Mouse (Mus musculus) heart, embryonic 12.5 days (tissue): ENCODE measurements around the gene Cks2. TPM values are rescaled to one million over a fixed set of nuclear protein-coding genes. Genes with fewer than 3 reads are reported as not detected.

ENCODE experiments used
- ATAC-seq: fragments of 200-750 bp; cut with Nextera tagmentation; 2 replicates; pipeline ENCODE4 v1.8.0; 2017; ENCODE audit warnings: moderate TSS enrichment, moderate library complexity; ENCODE audit not compliant: insufficient number of reproducible peaks, low FRiP score
- H3K27ac ChIP-seq: fragments of 300-500 bp; sonication (generic); 2 replicates; pipeline ENCODE4 v1.5.1; 2016; ENCODE audit warnings: mild to moderate bottlenecking, moderate library complexity; ENCODE audit not compliant: poor library complexity, severe bottlenecking
- H3K27me3 ChIP-seq: fragments of 300-500 bp; sonication (generic); replicated peaks from 2 replicates; pipeline ENCODE4 v1.6.1; 2016; ENCODE audit warnings: mild to moderate bottlenecking, moderate library complexity
- H3K36me3 ChIP-seq: fragments of 300-500 bp; sonication (generic); 2 replicates; pipeline ENCODE4 v1.6.1; 2016; ENCODE audit warnings: mild to moderate bottlenecking, moderate library complexity
- H3K4me1 ChIP-seq: fragments of 300-500 bp; sonication (generic); replicated peaks from 2 replicates; pipeline ENCODE4 v1.6.1; 2016; ENCODE audit warnings: mild to moderate bottlenecking
- H3K4me2 ChIP-seq: fragments of 300-500 bp; sonication (generic); 2 replicates; pipeline ENCODE4 v1.6.1; 2016; ENCODE audit warnings: mild to moderate bottlenecking, moderate library complexity
- H3K4me3 ChIP-seq: fragments of 300-500 bp; sonication (generic); 2 replicates; pipeline ENCODE4 v1.5.1; 2016; ENCODE audit warnings: mild to moderate bottlenecking
- H3K9ac ChIP-seq: fragments of 300-500 bp; sonication (generic); 2 replicates; pipeline ENCODE4 v1.6.1; 2016; ENCODE audit warnings: mild to moderate bottlenecking, moderate library complexity
- H3K9me3 ChIP-seq: fragments of 300-500 bp; sonication (generic); replicated peaks from 2 replicates; pipeline ENCODE4 v1.6.1; 2016; ENCODE audit warnings: mild to moderate bottlenecking, moderate library complexity
- WGBS: fragments of 180-500 bp; shearing (Covaris S2); methylation state at CpG from one replicate; pipeline ENCODE4 v1.1.7; 2016; 5-methylcytosine and 5-hydroxymethylcytosine counted together
- polyA plus RNA-seq: library from polyadenylated mRNA; unstranded; fragments of >200 nt; fragmentation: Nextera tagmentation; extraction: Ambion mirVana; gene quantifications from 2 replicates; pipeline ENCODE4 v1.2.1, GENCODE M21; 2016

Cks2 gene
- 247 and 252 TPM in 2 replicates for polyA plus RNA-seq

DNA sequence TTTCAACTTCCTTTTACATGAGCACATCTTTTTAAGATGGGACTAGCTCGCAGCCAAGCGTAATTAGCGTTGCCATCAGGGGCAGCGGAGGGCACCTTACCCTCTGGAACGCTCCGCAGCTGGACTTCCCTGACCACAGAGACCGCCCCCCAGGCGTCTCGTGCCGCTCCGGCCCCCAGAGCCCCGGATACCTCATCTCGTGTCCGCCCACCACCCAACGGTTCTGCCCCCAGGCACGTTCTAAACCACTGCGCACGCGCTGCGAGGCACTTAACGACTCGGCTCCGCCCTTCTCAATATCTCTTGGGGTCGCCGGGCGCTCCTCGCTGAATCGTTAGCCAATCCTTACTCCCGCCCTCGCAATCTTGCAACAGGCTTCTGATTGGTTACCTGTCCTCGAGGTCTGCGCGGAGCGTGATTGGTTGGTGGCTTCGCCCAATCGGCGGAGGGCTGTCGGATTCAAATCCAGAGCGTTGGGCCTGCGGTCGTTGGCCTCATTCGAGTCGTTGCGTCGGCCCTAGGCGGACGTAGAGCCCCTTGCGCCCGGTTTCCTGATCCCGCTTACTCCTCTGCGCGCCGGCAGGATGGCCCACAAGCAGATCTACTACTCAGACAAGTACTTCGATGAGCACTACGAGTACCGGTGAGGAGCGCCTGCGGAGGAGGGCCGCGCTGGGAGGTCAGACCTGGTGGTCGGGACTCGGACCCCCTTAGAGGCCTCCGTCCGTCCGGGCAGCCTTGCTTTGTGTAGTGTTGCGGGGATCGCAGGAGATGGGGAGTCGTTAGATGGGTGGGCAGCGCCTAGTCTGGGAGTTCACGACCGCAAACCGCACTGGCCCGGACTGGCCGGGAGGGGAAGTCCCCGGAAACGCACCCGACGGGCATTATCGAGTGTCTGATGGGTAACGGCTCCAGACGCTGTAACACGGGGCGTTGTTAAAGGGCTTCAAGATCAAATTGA lies at the start of gene Cks2:
Gene Cks2, plus strand, starts transcription at position 404 of the 961 bp plus-strand sequence.
- peak within 1 kb of the TSS; percentile 95 for H3K4me3 ChIP-seq
- H3K9me3 ChIP-seq, result no peaks in the 10 kb centered on the region
- H3K27ac ChIP-seq, result peak within 1 kb of the TSS; percentile 87
- H3K36me3 ChIP-seq, result no peaks in the 10 kb centered on the region
- peaks cover 19% of the 10 kb centered on the region for H3K4me1 ChIP-seq
- ATAC-seq, result peak; percentile 97
- under 1% methylated on average over 83 of the region's 83 CpGs for WGBS
- H3K4me2 ChIP-seq, result peak within 1 kb of the TSS; percentile 79
- H3K27me3 ChIP-seq, result no peaks in the 10 kb centered on the region
- peak within 1 kb of the TSS; percentile 97 for H3K9ac ChIP-seq

DNA sequence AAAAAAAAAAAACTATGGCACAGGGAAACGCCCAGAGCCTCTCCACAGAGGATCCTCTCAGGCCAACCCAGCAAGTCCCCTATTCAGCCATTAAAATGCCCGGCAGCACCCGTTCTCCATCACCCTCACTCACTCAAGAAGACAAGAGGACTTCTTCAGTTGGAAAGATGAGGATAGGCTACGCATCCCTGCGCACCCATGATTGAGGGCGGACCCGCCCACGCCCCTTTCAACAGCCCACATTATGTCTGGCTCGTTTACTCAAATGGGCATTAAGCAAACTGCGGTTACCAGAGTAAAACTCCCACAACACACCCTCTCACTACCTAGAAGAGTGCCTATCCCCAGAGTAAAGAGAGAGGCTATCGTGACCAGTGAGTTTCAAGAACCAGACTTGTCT lies 49.6 kb upstream of the Cks2 start:
- peaks cover 7% of the 10 kb centered on the region; the same call in 1 of the 2 replicates for H3K27me3 ChIP-seq
- H3K4me2 ChIP-seq, result peak overlapping the region; percentile 98
- no peak overlapping the region for H3K4me3 ChIP-seq
- peaks cover 7% of the 10 kb centered on the region; the same call in 1 of the 2 replicates for H3K4me1 ChIP-seq
- ATAC-seq, result no peak
- H3K9ac ChIP-seq, result no peak overlapping the region
- WGBS, result 44% methylated on average over 11 of the region's 11 CpGs
- no peaks in the 10 kb centered on the region for H3K36me3 ChIP-seq
- H3K27ac ChIP-seq, result no peak overlapping the region
- H3K9me3 ChIP-seq, result no peaks in the 10 kb centered on the region

DNA sequence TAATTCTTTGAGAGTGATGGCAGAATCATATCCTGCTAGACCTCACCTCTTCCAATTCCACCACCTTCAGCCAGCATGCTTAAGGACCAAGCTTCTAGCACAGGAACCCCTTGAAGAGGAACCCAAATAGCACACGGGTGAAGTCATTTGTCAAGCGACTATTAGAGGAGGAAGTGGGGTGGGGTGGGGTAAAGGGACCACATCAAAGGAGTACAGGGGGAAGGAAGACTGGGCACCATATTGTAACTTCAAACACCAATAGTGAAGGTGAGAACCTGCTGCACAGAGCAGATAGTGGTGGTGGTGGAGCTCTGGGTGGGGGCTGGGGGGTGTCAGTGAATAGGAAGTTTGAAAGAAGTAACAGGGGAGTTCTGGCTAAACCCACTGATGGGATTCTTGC lies 47.0 kb upstream of the Cks2 start:
- peaks cover 8% of the 10 kb centered on the region; the same call in 1 of the 2 replicates for H3K4me1 ChIP-seq
- no peak overlapping the region for H3K4me2 ChIP-seq
- H3K9ac ChIP-seq, result no peak overlapping the region
- no peak overlapping the region for H3K4me3 ChIP-seq
- H3K9me3 ChIP-seq, result no peaks in the 10 kb centered on the region
- WGBS, result 47% methylated on average over 2 of the region's 2 CpGs
- H3K36me3 ChIP-seq, result no peaks in the 10 kb centered on the region
- no peak overlapping the region for H3K27ac ChIP-seq
- peaks cover 7% of the 10 kb centered on the region; the same call in 1 of the 2 replicates for H3K27me3 ChIP-seq
- ATAC-seq, result no peak

DNA sequence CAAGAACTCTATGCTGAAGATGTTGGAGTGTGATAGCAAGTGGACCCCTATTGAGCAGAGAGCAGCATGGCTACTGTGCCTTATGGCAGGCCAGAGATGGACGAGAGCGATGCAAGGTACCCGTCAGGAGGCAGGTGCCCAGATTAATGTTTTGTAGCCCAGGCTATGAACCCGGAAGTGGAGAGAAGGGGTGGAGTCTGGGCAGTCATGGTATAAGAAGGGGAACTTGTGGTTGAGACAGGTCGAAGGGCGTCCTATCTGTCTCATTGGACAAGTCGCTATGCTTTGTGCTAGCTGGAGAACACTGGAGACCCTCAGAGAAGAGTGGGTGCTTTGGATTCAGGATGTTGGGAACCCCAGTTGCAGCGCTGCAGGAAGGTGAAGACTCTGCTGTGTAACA lies 44.9 kb upstream of the Cks2 start:
- Histone ChIP-seq H3K4me1 (peaks cover 11% of the 10 kb centered on the region), H3K27ac (no peak overlapping the region), H3K36me3 (no peaks in the 10 kb centered on the region), H3K4me3 (no peak overlapping the region), H3K9ac (no peak overlapping the region), H3K9me3 (no peaks in the 10 kb centered on the region), H3K27me3 (peaks cover 4% of the 10 kb centered on the region; the same call in 1 of the 2 replicates), H3K4me2 (no peak overlapping the region)
- ATAC-seq, result no peak
- 83% methylated on average over 8 of the region's 8 CpGs for WGBS

DNA sequence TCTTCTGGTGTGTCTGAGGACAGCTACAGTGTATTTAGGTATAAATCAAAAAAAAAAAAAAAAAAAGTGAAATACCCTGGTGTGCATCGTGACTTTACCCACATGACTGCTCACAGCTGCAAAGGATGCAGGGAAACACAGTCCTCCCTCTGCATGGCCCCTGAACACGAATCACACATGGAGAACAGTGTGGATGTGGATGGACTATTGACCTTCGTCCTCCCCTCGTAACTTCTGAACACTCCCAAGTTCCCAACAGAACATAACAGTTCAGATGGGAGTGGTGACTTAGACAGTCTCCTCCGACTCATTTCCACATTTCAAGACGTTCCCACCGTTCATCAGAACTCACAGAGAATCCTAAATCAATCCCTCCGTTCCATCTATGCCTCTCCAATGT lies 42.3 kb upstream of the Cks2 start:
- peak overlapping the region; percentile 55; the same call in 1 of the 2 replicates for H3K4me2 ChIP-seq
- no peaks in the 10 kb centered on the region for H3K9me3 ChIP-seq
- no peak overlapping the region for H3K27ac ChIP-seq
- no peaks in the 10 kb centered on the region for H3K27me3 ChIP-seq
- ATAC-seq, result no peak
- H3K9ac ChIP-seq, result no peak overlapping the region
- WGBS, result 75% methylated on average over 8 of the region's 8 CpGs
- H3K4me3 ChIP-seq, result no peak overlapping the region
- H3K36me3 ChIP-seq, result no peaks in the 10 kb centered on the region
- H3K4me1 ChIP-seq, result peaks cover 10% of the 10 kb centered on the region; the same call in 1 of the 2 replicates

DNA sequence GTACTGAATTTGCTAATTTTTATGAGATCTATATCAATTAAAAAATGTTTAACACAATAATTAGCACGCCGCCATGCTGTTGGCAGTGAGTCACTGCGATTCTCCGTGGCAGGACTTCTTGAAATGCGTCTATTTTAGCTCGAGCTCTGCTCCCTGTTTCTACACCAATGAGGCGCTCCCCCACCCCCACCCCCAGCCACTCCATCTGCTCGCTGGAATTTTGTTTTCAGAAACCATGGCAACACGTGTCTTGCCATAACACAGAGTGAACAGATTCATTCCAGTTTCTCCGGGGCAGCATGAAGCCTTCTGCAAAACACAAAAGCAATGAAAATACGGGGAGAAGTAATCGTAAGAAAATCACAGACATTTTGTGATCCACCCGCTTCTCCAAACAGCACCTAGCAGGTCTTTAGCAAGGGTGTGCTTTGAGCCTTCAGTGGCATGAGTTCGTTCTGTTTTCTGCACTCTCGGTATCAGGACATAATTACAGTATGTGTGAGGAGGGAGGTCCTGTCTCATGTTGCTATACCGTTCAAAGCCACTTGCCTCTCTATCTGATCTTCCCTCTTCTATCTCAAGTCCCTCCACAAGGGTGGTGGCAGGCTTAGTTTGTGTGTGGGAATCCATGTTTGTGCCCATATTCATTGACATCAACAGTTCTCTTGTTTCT lies 41.7 kb upstream of the Cks2 start:
- H3K36me3 ChIP-seq, result no peaks in the 10 kb centered on the region
- WGBS, result 28% methylated on average over 16 of the region's 16 CpGs
- H3K9me3 ChIP-seq, result no peaks in the 10 kb centered on the region
- H3K27me3 ChIP-seq, result no peaks in the 10 kb centered on the region
- peaks cover 10% of the 10 kb centered on the region; the same call in 1 of the 2 replicates for H3K4me1 ChIP-seq
- peak overlapping the region; percentile 55 for H3K4me2 ChIP-seq
- peak overlapping the region; percentile 18; the same call in 1 of the 2 replicates for H3K4me3 ChIP-seq
- H3K9ac ChIP-seq, result no peak overlapping the region
- H3K27ac ChIP-seq, result no peak overlapping the region
- ATAC-seq, result 0 out of 2 replicates have a peak, but pooled peaks have one; percentile 39

DNA sequence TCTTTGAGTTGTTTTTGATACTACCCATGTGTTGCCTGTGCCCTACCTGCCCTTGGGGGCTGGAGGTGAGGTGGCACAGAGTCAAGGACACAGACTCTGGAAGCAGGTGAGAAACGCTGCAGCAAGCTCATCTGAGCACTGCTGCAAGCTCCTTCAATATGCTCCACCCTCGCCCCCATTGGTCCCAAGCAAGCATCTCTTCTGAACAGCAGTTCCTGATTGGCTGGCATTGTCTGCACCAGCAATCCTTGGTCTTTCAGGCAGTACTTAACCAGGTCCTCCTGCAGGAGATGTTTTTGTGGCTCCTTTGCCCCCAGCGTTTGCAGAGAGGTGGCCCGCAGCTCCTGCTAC lies 41.2 kb upstream of the Cks2 start:
- Histone ChIP-seq H3K36me3 (no peaks in the 10 kb centered on the region), H3K4me1 (peaks cover 10% of the 10 kb centered on the region; the same call in 1 of the 2 replicates), H3K9ac (no peak overlapping the region), H3K27me3 (no peaks in the 10 kb centered on the region), H3K4me3 (no peak overlapping the region), H3K27ac (no peak overlapping the region), H3K9me3 (0 out of 2 replicates have a peak, but pooled peaks cover 3% of the 10 kb centered on the region), H3K4me2 (peak overlapping the region; percentile 55)
- 52% methylated on average over 4 of the region's 4 CpGs for WGBS
- no peak for ATAC-seq

DNA sequence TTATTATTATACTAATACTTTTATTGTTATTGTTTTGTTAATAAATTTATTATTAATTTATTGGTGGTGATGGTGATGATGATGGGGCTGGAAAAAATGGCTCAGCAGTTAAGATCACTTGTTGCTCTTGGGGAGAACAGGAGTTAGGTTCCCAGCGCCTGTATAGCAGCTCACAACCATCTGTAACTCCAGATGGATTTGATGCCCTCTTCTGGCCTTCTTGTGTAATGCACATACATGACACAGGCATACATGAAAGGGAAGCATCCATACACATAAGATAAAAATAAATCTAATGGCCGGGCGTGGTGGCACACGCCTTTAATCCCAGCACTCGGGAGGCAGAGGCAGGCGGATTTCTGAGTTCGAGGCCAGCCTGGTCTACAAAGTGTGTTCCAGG lies 35.8 kb upstream of the Cks2 start:
- no peaks in the 10 kb centered on the region for H3K36me3 ChIP-seq
- H3K9me3 ChIP-seq, result 0 out of 2 replicates have a peak, but pooled peaks cover 3% of the 10 kb centered on the region
- WGBS, result 86% methylated on average over 7 of the region's 7 CpGs
- H3K27ac ChIP-seq, result no peak overlapping the region
- H3K4me2 ChIP-seq, result no peak overlapping the region
- no peak overlapping the region for H3K4me3 ChIP-seq
- H3K9ac ChIP-seq, result no peak overlapping the region
- no peak for ATAC-seq
- H3K4me1 ChIP-seq, result 0 out of 2 replicates have a peak, but pooled peaks cover 4% of the 10 kb centered on the region
- no peaks in the 10 kb centered on the region for H3K27me3 ChIP-seq

DNA sequence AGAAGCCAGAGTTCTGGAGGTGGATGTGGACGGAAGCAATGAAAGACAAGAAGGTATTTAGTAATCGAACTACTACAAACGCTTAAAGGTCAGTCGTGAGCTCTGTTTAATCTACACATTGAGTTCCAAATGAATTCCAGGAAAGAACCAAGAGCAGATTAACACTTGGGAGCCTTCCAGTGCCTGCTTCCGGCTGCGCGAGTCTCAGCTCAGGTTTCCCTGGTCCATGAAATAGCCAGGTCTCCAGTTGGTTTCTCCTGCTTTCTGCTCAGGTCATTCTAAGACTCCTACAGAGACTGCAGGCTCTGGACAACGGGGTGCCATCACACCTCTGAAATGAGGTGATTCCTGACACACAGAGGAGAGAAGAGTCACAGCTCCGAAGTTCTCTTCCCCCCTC lies 34.0 kb upstream of the Cks2 start:
- H3K27ac ChIP-seq, result no peak overlapping the region
- no peak overlapping the region for H3K4me3 ChIP-seq
- H3K4me2 ChIP-seq, result peak overlapping the region; percentile 51

DNA sequence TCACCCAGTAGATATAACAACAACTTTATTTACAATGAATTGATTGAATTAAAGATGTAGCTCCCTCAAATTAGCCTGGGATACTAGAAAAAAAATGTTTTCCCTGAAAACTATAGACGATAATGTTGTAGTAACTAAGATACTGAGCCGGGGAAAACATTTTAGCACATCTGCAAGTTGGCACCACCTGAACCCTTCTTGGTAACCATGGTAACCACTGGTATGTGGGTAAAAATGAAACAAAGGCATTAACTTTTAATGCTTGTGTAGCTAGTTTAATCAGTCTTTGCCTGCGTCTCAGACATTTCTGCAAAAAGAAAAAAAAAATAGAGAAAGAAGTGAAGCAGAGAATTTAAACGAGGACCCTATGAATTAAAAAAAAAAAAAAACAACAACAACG lies 33.5 kb upstream of the Cks2 start:
- whole genome bisulfite sequencing, result 56% methylated on average over 5 of the region's 5 CpGs

More for the DNA sequence above, 34.0 kb upstream of the Cks2 start:
- no peak for ATAC-seq
- no peaks in the 10 kb centered on the region for H3K36me3 ChIP-seq
- H3K9me3 ChIP-seq, result 0 out of 2 replicates have a peak, but pooled peaks cover 3% of the 10 kb centered on the region
- H3K27me3 ChIP-seq, result no peaks in the 10 kb centered on the region
- H3K4me1 ChIP-seq, result 0 out of 2 replicates have a peak, but pooled peaks cover 4% of the 10 kb centered on the region
- H3K9ac ChIP-seq, result 0 out of 2 replicates have a peak overlapping the region, but pooled peaks have one; percentile 7
- 10% methylated on average over 9 of the region's 9 CpGs for WGBS

DNA sequence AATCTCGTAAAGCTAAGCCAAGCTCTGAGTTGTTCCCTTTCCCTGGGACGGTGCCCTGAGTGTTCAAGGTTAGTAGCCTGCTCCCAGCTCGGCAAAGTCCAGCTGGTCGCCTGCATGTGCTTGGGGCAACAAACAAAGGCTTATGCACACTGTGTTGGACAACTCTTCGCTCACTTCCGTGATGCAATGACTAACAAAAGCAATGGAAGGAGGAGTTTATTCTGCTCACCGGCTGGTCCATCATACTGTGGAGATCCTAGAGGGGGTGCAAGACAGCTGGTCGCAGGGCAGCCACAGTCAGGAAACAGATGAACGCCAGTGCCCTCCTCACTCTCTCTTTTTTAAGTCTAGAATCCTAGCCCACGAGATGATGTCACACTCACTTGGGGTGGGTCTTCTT lies 29.2 kb upstream of the Cks2 start:
- WGBS, result 59% methylated on average over 10 of the region's 10 CpGs
- no peak overlapping the region for H3K9ac ChIP-seq
- H3K9me3 ChIP-seq, result no peaks in the 10 kb centered on the region
- no peak overlapping the region for H3K4me3 ChIP-seq
- H3K27ac ChIP-seq, result no peak overlapping the region
- peaks cover 9% of the 10 kb centered on the region; the same call in 1 of the 2 replicates for H3K4me1 ChIP-seq
- H3K4me2 ChIP-seq, result no peak overlapping the region
- ATAC-seq, result no peak
- H3K36me3 ChIP-seq, result no peaks in the 10 kb centered on the region
- no peaks in the 10 kb centered on the region for H3K27me3 ChIP-seq

More for the DNA sequence above, 33.5 kb upstream of the Cks2 start:
- H3K4me3 ChIP-seq, result no peak overlapping the region
- H3K9me3 ChIP-seq, result 0 out of 2 replicates have a peak, but pooled peaks cover 3% of the 10 kb centered on the region
- H3K27ac ChIP-seq, result no peak overlapping the region
- no peak overlapping the region for H3K9ac ChIP-seq
- H3K36me3 ChIP-seq, result no peaks in the 10 kb centered on the region
- H3K27me3 ChIP-seq, result no peaks in the 10 kb centered on the region
- no peak for ATAC-seq
- 0 out of 2 replicates have a peak, but pooled peaks cover 4% of the 10 kb centered on the region for H3K4me1 ChIP-seq
- H3K4me2 ChIP-seq, result peak overlapping the region; percentile 51; the same call in 1 of the 2 replicates
